Mouse (Mus musculus): ENCODE results near the gene Senp3. TPM values are rescaled to one million over a fixed set of nuclear protein-coding genes. Genes with fewer than 3 reads are reported as not detected.
"Not testable (repeated sequence)": the region's sequence is repeated elsewhere in the genome, so short reads cannot be mapped to it uniquely, and the experiment has no call there.

Gene Senp3
- polyA plus RNA-seq (2014; fragmentation: Nextera tagmentation; extraction: Ambion mirVana): 81.8 and 88.2 TPM in 2 replicates

DNA sequence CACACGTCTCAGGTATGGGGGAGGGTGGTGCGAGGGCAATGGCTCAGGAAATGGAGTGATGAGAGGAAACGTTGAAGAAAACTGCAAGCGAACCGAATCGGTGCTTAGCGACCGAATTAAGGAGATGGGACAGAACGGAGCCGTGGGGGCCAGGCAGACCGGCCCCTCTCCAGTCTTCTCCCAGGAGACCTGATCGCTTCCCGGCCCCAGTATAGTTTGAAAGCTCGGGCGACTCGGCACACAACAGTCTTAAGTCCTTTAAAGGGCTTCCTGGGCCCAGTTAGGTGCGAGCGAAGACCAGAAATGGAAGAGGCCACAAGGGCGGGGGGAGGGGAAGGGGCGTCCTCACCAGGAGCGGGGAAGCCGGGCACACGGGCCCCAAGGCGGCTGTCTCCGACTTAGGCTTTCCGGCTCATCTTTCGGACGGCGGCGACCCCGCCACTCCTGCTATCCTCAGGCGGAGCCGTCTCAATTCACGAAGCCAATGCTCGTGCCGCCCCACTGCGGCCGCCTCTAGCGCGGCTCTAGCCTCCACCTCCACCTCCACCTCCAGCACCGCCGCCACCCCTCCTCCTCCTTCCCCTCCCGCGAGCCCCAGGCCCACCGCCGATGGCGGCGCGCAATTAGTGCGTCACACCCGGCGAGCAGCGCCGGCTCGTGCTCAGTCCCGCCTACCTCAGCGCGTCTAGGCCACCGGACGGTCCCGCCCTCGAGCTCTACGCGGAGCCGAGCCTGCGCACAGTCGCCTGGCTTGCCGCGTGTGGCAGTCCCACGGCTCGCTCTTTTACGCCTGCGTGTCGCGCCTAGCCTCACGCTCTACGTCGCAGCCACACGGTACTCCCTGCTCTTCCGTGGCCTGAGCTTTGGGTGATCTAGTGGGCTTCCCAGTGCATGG, at the start of gene Senp3:
Gene Senp3, minus strand, starts transcription at position 771 of the 895 bp plus-strand sequence.
- under 1% methylated on average over 72 of the region's 80 CpGs for WGBS
- H3K4me2 ChIP-seq (ENCODE audit: low read length): peak within 1 kb of the TSS; percentile 97
- H3K27me3 ChIP-seq (replicated peaks; ENCODE audit: control insufficient read depth, insufficient read depth, low read length): no peaks in the 10 kb centered on the region
- ATAC-seq: peak; percentile 98
- H3K9me3 ChIP-seq (replicated peaks; ENCODE audit: control insufficient read depth, low read length): no peaks in the 10 kb centered on the region
- H3K36me3 ChIP-seq (ENCODE audit: control insufficient read depth, insufficient read depth, low read length): peaks cover 34% of the 10 kb centered on the region
- H3K4me1 ChIP-seq (ENCODE audit: control insufficient read depth, insufficient read depth, low read length): peaks cover 25% of the 10 kb centered on the region
- peak within 1 kb of the TSS; percentile 63 for H3K4me3 ChIP-seq (ENCODE audit: low read depth, low read length)
- peak within 1 kb of the TSS; percentile 79 for H3K9ac ChIP-seq (ENCODE audit: low read length)
- H3K27ac ChIP-seq (ENCODE audit: low read depth, low read length): peak within 1 kb of the TSS; percentile 93
- DNase-seq (ENCODE audit: low spot score): peak; percentile 99

DNA sequence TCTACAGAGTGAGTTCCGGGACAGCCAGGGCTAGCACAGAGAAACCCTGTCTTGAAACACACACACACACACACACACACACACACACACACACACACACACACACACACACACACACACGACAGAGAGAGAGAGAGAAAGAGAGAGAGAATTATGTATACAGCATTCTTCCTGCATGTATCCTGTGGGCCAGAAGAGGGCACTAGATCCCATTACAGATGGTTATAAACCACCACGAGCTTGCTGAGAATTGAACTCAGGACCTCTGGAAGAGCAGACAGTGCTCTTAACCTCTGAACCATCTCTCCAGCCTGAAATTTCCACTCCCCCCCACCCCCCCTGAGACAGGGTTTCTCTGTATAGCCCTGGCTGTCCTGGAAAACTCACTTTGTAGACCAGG, 49.5 kb upstream of the Senp3 start:
- not testable (repeated sequence) for H3K4me3 ChIP-seq (ENCODE audit: low read depth, low read length); H3K9ac ChIP-seq (ENCODE audit: low read length); H3K27ac ChIP-seq (ENCODE audit: low read depth, low read length); H3K27me3 ChIP-seq (replicated peaks; ENCODE audit: control insufficient read depth, insufficient read depth, low read length); H3K4me1 ChIP-seq (ENCODE audit: control insufficient read depth, insufficient read depth, low read length); H3K4me2 ChIP-seq (ENCODE audit: low read length); DNase-seq (ENCODE audit: low spot score); H3K9me3 ChIP-seq (replicated peaks; ENCODE audit: control insufficient read depth, low read length); ATAC-seq
- WGBS: 64% methylated on average over 3 of the region's 3 CpGs
- H3K36me3 ChIP-seq (ENCODE audit: control insufficient read depth, insufficient read depth, low read length): peaks cover 33% of the 10 kb centered on the region

DNA sequence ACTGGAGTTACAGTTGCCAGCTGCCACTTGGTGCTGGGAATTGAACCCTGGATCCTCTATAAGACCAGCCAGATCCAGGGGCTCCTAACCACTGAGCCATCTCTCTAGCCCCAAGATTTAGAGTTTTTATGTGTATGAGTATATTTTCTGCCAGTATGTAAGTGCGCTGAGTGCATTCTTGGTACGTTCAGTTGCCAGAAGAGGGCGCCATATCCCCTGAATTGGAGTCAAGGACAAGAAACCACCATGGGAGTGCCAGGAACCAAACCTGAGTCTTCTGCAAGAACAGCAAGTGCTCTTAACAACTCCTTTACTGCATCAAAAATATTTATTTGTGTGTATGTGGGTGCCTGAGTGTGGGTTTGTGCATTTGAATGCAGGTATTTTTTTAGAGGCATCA, 47.2 kb upstream of the Senp3 start:
- H3K9me3 ChIP-seq (replicated peaks; ENCODE audit: control insufficient read depth, low read length): no peaks in the 10 kb centered on the region
- ATAC-seq (no peak), DNase-seq (ENCODE audit: low spot score) (peak; percentile 66)
- H3K36me3 ChIP-seq (ENCODE audit: control insufficient read depth, insufficient read depth, low read length): peaks cover 10% of the 10 kb centered on the region
- no peaks in the 10 kb centered on the region for H3K4me1 ChIP-seq (ENCODE audit: control insufficient read depth, insufficient read depth, low read length)
- H3K27me3 ChIP-seq (replicated peaks; ENCODE audit: control insufficient read depth, insufficient read depth, low read length): no peaks in the 10 kb centered on the region
- 25% methylated on average over 3 of the region's 3 CpGs for WGBS
- H3K4me2 ChIP-seq (ENCODE audit: low read length): no peak overlapping the region
- no peak overlapping the region for H3K4me3 ChIP-seq (ENCODE audit: low read depth, low read length)
- no peak overlapping the region for H3K9ac ChIP-seq (ENCODE audit: low read length)
- H3K27ac ChIP-seq (ENCODE audit: low read depth, low read length): no peak overlapping the region

DNA sequence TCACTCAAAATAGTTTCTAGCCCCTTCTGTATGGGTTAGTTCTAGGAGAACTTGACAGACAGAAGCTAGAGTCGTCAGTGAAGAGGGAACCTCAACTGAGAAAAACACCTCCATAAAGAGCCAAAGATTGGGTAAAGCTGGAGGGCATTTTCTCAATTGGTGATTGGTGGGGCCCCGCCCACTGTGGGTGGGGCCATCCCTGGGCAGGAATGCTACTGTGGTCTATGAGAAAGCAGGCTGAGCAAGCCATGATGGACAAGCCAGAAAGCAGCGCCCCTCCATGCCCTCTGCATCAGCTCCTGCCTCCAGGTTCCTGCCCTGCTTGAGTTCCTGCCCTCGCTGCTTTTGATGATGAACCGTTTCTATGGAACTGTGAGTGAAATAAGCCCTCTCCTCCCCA, 44.1 kb upstream of the Senp3 start:
- Histone ChIP-seq H3K4me3 (ENCODE audit: low read depth, low read length) (no peak overlapping the region), H3K4me2 (ENCODE audit: low read length) (no peak overlapping the region), H3K4me1 (ENCODE audit: control insufficient read depth, insufficient read depth, low read length) (no peaks in the 10 kb centered on the region), H3K27me3 (replicated peaks; ENCODE audit: control insufficient read depth, insufficient read depth, low read length) (no peaks in the 10 kb centered on the region), H3K9me3 (replicated peaks; ENCODE audit: control insufficient read depth, low read length) (no peaks in the 10 kb centered on the region), H3K27ac (ENCODE audit: low read depth, low read length) (no peak overlapping the region), H3K36me3 (ENCODE audit: control insufficient read depth, insufficient read depth, low read length) (no peaks in the 10 kb centered on the region), H3K9ac (ENCODE audit: low read length) (no peak overlapping the region)
- WGBS: 34% methylated on average over 5 of the region's 5 CpGs
- DNase-seq (ENCODE audit: low spot score) (no peak), ATAC-seq (no peak)

DNA sequence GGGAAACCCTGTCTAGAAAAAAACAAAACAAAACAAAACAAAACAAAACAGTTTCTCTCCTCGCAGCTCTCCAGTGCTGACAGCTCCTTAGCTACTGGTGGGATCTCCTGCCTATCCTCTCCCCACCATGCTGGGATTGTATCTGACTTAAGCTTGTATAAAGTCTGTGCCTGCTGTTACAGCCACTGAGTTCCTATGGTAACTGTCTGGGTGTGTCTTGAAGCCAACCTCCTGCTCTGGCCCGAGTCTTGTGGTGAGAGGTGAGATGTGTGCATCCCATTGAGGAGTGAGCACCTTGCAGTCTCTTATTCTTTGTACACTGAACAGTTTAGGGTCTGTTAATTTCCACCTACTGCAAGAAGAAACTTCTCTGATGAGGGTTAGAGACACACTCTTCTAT, 41.2 kb upstream of the Senp3 start:
- ATAC-seq (no peak), DNase-seq (ENCODE audit: low spot score) (no peak)
- WGBS: 60% methylated on average over 2 of the region's 2 CpGs

DNA sequence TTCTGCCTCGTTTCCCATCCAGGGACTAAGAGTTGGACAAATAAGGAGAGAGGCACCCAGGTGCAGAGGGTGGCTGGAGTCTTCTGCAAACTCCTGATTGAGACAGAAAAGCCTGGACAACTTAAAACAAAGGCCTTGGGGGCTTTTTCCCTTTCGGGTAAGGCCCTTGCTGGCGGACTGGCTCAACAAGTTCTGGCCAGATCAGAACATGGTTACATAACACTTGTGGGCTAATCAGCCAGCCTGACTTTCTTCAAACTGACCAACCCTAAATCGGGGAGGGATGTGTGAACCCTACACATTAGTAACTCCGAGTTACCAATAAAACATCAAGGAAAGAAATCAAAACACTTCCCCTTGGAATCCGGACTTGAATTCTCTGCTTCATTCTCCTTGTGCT, 39.0 kb upstream of the Senp3 start:
- Histone ChIP-seq H3K4me1 (ENCODE audit: control insufficient read depth, insufficient read depth, low read length) (no peaks in the 10 kb centered on the region), H3K36me3 (ENCODE audit: control insufficient read depth, insufficient read depth, low read length) (no peaks in the 10 kb centered on the region), H3K4me2 (ENCODE audit: low read length) (no peak overlapping the region), H3K27ac (ENCODE audit: low read depth, low read length) (no peak overlapping the region), H3K9me3 (replicated peaks; ENCODE audit: control insufficient read depth, low read length) (no peaks in the 10 kb centered on the region), H3K4me3 (ENCODE audit: low read depth, low read length) (no peak overlapping the region), H3K9ac (ENCODE audit: low read length) (no peak overlapping the region), H3K27me3 (replicated peaks; ENCODE audit: control insufficient read depth, insufficient read depth, low read length) (no peaks in the 10 kb centered on the region)
- ATAC-seq (no peak), DNase-seq (ENCODE audit: low spot score) (no peak)
- WGBS: 90% methylated on average over 6 of the region's 6 CpGs

More for the DNA sequence above, 41.2 kb upstream of the Senp3 start:
- Histone ChIP-seq H3K27ac (ENCODE audit: low read depth, low read length) (no peak overlapping the region), H3K36me3 (ENCODE audit: control insufficient read depth, insufficient read depth, low read length) (no peaks in the 10 kb centered on the region), H3K27me3 (replicated peaks; ENCODE audit: control insufficient read depth, insufficient read depth, low read length) (no peaks in the 10 kb centered on the region), H3K4me3 (ENCODE audit: low read depth, low read length) (no peak overlapping the region), H3K9me3 (replicated peaks; ENCODE audit: control insufficient read depth, low read length) (no peaks in the 10 kb centered on the region), H3K4me1 (ENCODE audit: control insufficient read depth, insufficient read depth, low read length) (no peaks in the 10 kb centered on the region), H3K4me2 (ENCODE audit: low read length) (no peak overlapping the region), H3K9ac (ENCODE audit: low read length) (no peak overlapping the region)

DNA sequence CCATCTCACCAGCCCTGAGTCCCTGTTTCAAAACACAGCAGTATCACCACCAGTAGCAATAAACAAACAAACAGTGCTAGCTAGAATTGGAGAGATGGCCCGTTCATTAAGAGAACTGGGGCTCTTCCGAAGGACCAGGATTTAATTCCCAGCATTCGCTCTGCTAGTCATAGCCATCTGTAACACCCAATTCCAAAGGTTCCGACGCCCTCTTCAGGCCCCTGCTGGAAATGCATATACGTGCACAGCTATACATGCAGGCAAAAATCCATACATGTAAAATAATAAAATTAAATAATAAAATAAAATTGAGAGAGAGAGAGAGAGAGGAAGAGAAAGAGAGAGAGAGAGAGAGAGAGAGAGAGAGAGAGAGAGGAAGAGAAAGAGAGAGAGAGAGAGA, 37.5 kb upstream of the Senp3 start:
- no peak overlapping the region for H3K9ac ChIP-seq (ENCODE audit: low read length)
- 71% methylated on average over 6 of the region's 6 CpGs for WGBS
- no peaks in the 10 kb centered on the region for H3K27me3 ChIP-seq (replicated peaks; ENCODE audit: control insufficient read depth, insufficient read depth, low read length)
- H3K27ac ChIP-seq (ENCODE audit: low read depth, low read length): no peak overlapping the region
- ATAC-seq: no peak
- H3K36me3 ChIP-seq (ENCODE audit: control insufficient read depth, insufficient read depth, low read length): no peaks in the 10 kb centered on the region
- H3K4me3 ChIP-seq (ENCODE audit: low read depth, low read length): no peak overlapping the region
- H3K9me3 ChIP-seq (replicated peaks; ENCODE audit: control insufficient read depth, low read length): no peaks in the 10 kb centered on the region
- H3K4me1 ChIP-seq (ENCODE audit: control insufficient read depth, insufficient read depth, low read length): no peaks in the 10 kb centered on the region
- no peak overlapping the region for H3K4me2 ChIP-seq (ENCODE audit: low read length)
- DNase-seq (ENCODE audit: low spot score): no peak

DNA sequence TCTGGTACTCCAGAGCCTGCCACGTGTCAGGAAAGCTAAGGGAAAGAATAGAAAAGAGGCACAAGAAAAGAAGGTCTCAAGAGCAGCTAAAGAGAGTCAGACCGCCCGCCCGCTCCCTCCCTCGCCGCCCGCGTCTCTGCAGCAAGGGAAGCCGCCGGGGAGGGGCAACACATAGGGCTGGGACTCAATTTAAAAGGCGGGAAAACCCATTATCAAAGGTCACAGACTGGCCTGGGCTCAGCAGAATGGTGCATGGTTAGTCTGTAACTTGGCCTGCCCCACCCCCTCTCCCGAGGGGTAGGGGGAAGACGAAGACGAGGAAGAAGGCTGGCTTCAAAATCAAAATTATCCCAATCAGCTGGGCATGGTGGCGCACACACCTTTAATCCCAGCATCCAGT, 36.8 kb upstream of the Senp3 start:
- no peak overlapping the region for H3K9ac ChIP-seq (ENCODE audit: low read length)
- ATAC-seq (no peak), DNase-seq (ENCODE audit: low spot score) (no peak)
- no peaks in the 10 kb centered on the region for H3K36me3 ChIP-seq (ENCODE audit: control insufficient read depth, insufficient read depth, low read length)
- H3K27me3 ChIP-seq (replicated peaks; ENCODE audit: control insufficient read depth, insufficient read depth, low read length): no peaks in the 10 kb centered on the region
- no peaks in the 10 kb centered on the region for H3K9me3 ChIP-seq (replicated peaks; ENCODE audit: control insufficient read depth, low read length)
- H3K27ac ChIP-seq (ENCODE audit: low read depth, low read length): no peak overlapping the region
- no peak overlapping the region for H3K4me3 ChIP-seq (ENCODE audit: low read depth, low read length)
- 27% methylated on average over 15 of the region's 15 CpGs for WGBS
- no peaks in the 10 kb centered on the region for H3K4me1 ChIP-seq (ENCODE audit: control insufficient read depth, insufficient read depth, low read length)
- no peak overlapping the region for H3K4me2 ChIP-seq (ENCODE audit: low read length)

DNA sequence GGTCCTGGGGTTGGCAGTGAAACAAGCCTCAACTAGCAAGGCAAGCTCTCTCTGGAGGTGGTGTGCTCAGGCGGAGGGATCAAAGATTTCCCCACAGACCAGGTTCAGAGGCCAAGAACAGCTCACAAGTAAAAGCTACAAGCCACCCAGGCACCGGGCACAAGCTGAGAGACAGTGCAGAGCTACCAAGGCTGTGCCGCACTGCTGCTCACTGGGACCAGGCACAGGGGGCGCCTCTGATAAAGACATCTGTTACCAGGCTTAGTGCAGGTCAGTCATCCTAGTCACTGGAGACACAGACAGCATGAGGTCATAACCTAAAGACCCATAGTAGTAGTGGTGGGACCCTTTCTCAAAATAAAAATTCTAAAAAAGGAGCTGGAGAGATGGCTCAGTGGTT, 35.1 kb upstream of the Senp3 start:
- WGBS: 79% methylated on average over 4 of the region's 4 CpGs
- no peak overlapping the region for H3K4me2 ChIP-seq (ENCODE audit: low read length)
- no peak for DNase-seq (ENCODE audit: low spot score)
- H3K36me3 ChIP-seq (ENCODE audit: control insufficient read depth, insufficient read depth, low read length): no peaks in the 10 kb centered on the region
- no peaks in the 10 kb centered on the region for H3K9me3 ChIP-seq (replicated peaks; ENCODE audit: control insufficient read depth, low read length)
- ATAC-seq: no peak
- H3K4me3 ChIP-seq (ENCODE audit: low read depth, low read length): no peak overlapping the region
- H3K27ac ChIP-seq (ENCODE audit: low read depth, low read length): no peak overlapping the region
- no peak overlapping the region for H3K9ac ChIP-seq (ENCODE audit: low read length)
- no peaks in the 10 kb centered on the region for H3K4me1 ChIP-seq (ENCODE audit: control insufficient read depth, insufficient read depth, low read length)
- no peaks in the 10 kb centered on the region for H3K27me3 ChIP-seq (replicated peaks; ENCODE audit: control insufficient read depth, insufficient read depth, low read length)
